Mouse (Mus musculus): ENCODE data around the gene Plet1.

DNA sequence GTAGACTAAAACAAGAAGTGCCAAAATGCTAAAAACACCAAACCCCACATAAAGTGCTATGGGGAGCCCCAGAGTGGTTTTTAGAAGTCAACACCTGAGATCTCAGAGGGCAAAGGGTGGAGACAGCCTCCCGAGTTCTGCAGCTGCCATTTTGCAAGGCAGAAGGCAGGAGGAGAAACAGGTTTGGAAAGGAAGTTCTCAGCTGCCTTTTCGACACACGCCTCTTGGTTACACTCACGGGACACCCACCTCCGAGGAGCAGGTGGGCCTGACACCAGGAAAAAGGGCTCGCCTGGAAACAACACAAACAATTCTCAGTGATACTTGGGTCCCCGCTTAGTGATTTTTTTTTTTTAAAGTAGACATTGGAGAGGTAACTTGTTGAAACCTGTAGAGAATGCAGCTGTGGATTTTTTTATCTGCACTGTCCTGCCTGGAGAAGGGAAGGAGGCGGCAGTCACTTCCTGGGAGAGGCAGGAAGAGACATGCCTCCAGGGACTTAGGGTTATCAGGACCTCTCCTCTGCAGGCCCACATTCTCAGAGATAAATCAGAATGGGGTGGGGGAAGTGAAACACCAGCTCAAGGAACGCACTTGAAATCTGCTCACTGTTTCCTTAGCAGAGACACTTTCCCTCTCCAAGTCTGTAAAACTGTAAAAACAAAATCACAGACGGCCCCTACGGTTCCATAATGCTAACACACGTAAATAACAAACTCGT is 23.0 kb upstream of the Plet1 start:
- TF ChIP-seq CTCF (conservative IDR thresholded peaks at IDR 0.05; ENCODE audit: insufficient read depth, insufficient read length, low read depth, low read length) = no peak
- TF ChIP-seq POLR2A (IDR thresholded peaks at IDR 0.05; ENCODE audit: low read depth, low read length) = no peak
